Mouse (Mus musculus): Measurements from ENCODE around the gene Prkci.

DNA sequence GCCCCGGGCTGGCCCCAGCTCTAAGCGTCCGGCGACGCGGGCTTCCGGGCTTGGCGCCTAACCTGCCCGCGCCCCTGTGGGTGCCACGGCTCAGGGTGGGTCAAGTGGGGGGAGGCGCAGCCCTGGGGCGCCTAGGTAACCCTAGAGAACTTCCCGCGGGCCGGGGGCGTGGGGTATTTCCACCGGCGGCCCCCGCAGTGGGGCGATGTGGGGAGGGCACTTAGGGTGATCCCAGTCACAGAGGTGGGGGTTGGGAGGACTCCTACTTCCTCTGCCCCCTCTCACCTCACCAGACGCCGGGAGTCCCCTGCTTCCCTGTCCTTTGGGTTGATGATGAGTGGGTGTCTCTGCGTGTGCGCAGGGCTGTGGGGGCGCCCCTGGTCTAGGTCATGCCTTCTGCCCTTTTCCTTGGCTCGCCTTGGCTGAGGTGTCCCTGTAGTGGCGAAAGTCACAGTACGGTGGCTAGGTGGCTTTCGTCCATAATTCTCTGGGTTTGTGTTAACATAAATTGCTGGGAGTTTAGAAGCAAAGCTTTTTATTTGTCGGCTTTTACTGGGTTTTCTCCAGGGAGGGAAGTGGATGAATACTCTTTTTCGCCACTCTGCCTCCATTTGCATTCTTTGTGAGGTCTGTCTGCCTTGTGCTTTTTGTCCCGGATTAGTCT, 100.1 kb downstream of the Prkci start:
- TF ChIP-seq GATA1 (IDR thresholded peaks at IDR 0.05; ENCODE audit: borderline replicate concordance, low read length) (no peak), FLI1 (IDR thresholded peaks at IDR 0.05; ENCODE audit: low read length) (no peak)
